Mouse (Mus musculus): ENCODE results near the gene Hlcs. TPM values are rescaled to one million over a fixed set of nuclear protein-coding genes. Genes with fewer than 3 reads are reported as not detected.

The Hlcs gene
- polyA plus RNA-seq, 1 experiment: 7.8 TPM

DNA sequence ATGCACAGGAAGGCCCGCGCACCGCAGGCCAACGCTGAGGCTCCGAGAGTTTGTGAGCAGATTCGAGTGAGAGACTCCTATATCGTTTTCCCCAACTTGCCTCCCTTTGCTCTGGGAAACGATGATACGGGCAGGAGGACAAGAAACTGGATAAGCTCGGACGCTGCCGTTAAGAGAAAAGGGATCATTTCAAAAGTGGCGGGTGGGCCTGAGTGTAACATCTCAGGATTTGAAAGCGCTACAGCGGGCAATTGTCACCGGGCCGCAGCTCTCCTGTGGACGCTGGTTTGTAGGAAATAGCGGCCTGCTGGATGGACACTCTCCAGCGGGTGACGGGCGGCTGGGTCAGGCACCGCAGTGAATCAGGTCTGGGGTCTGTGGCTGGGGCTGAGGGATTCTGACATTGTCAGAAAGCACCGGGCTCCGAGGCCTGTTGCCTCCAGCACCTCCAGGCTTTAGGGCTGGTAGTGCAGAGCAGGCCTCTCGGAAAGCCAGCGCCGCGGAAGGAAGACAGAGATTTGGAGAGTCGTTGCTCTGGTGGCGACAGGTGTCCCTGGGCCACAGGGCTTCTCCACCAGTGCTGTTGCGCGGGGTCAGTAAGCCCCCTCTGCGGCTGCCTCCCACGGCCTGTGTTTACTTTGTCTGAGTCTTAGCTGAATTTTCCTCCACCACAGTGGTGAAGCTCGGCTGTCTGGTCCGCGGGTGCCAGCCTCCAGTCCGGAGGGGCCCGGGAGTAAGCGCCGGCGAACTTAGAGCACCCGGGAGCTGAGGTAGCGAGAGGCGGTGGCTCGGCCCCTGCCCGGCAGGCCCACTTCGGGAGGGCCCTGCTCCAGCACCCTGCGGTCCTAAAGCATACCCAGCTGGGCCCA is 226.4 kb downstream of the Hlcs start:
- Histone ChIP-seq H3K4me1 (replicated peaks; ENCODE audit: control insufficient read depth, insufficient read depth, low read length) (peaks cover 6% of the 10 kb centered on the region), H3K27ac (ENCODE audit: control insufficient read depth, insufficient read depth, low read length) (no peak overlapping the region), H3K36me3 (ENCODE audit: control insufficient read depth, insufficient read depth, low read length) (no peaks in the 10 kb centered on the region), H3K4me3 (ENCODE audit: control insufficient read depth, insufficient read depth, low read length) (no peak overlapping the region), H3K27me3 (ENCODE audit: control insufficient read depth, insufficient read depth, low read length) (peaks cover 75% of the 10 kb centered on the region)
- TF ChIP-seq POLR2A (IDR thresholded peaks at IDR 0.05; ENCODE audit: control insufficient read depth, extremely low read depth, insufficient read depth, low read length, poor library complexity) (no peak), CTCF (IDR thresholded peaks at IDR 0.05; ENCODE audit: borderline replicate concordance, control insufficient read depth, extremely low read depth, insufficient read depth, low read length, poor library complexity) (no peak)
- 7% methylated on average over 50 of the region's 50 CpGs for WGBS
- no peak for DNase-seq

DNA sequence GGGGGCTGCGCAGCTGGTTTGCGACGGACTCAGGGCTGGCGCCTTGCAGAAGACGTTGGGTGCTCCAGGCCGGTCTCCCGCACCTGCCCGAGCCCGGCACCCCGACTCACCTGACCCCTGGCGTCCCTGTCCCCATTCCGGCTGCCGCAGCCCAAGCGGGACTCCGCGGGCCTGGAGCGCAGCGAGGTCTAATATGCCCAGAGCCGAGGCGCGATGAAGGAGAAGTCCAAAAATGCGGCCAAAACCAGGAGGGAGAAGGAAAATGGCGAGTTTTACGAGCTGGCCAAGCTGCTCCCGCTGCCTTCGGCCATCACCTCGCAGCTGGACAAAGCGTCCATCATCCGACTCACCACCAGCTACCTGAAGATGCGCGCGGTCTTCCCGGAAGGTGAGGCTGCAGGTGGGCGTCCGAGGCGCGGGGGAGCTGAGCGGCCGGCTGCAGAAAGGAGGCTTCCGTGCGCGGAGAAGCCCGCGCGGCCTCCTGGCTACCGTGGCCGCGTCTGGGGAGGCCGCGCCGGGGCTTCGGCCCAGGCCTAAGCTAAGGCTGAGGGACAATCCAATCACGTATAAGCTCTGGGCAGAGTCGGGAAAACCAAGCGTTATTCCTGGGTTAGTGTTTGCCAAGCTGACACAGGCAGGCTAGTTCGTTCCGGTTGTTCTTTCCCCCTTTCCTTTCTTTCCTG is 227.6 kb downstream of the Hlcs start:
- 4% methylated on average over 57 of the region's 57 CpGs for WGBS

GRCm38 (mm10) chr16:94084711-94085602 is 228.4 kb downstream of the Hlcs start, which contains the start of gene Sim2:
Sim2 (plus strand) TSS chr16:94084931.
- Histone ChIP-seq H3K27me3 (ENCODE audit: control insufficient read depth, insufficient read depth, low read length) (peaks cover 71% of the 10 kb centered on the region), H3K4me3 (ENCODE audit: control insufficient read depth, insufficient read depth, low read length) (no peak within 1 kb of the TSS), H3K4me1 (replicated peaks; ENCODE audit: control insufficient read depth, insufficient read depth, low read length) (peaks cover 6% of the 10 kb centered on the region), H3K36me3 (ENCODE audit: control insufficient read depth, insufficient read depth, low read length) (no peaks in the 10 kb centered on the region), H3K27ac (ENCODE audit: control insufficient read depth, insufficient read depth, low read length) (no peak within 1 kb of the TSS)
- TF ChIP-seq POLR2A (IDR thresholded peaks at IDR 0.05; ENCODE audit: control insufficient read depth, extremely low read depth, insufficient read depth, low read length, poor library complexity) (no peak), CTCF (IDR thresholded peaks at IDR 0.05; ENCODE audit: borderline replicate concordance, control insufficient read depth, extremely low read depth, insufficient read depth, low read length, poor library complexity) (no peak)
- WGBS: 2% methylated on average over 90 of the region's 96 CpGs
- DNase-seq: no peak

More for the DNA sequence above, 227.6 kb downstream of the Hlcs start:
- H3K4me3 ChIP-seq (ENCODE audit: control insufficient read depth, insufficient read depth, low read length): no peak overlapping the region
- H3K27me3 ChIP-seq (ENCODE audit: control insufficient read depth, insufficient read depth, low read length): peaks cover 69% of the 10 kb centered on the region
- no peak for DNase-seq
- H3K4me1 ChIP-seq (replicated peaks; ENCODE audit: control insufficient read depth, insufficient read depth, low read length): peaks cover 6% of the 10 kb centered on the region
- H3K36me3 ChIP-seq (ENCODE audit: control insufficient read depth, insufficient read depth, low read length): no peaks in the 10 kb centered on the region
- no peak overlapping the region for H3K27ac ChIP-seq (ENCODE audit: control insufficient read depth, insufficient read depth, low read length)
- TF ChIP-seq POLR2A (IDR thresholded peaks at IDR 0.05; ENCODE audit: control insufficient read depth, extremely low read depth, insufficient read depth, low read length, poor library complexity) (no peak), CTCF (IDR thresholded peaks at IDR 0.05; ENCODE audit: borderline replicate concordance, control insufficient read depth, extremely low read depth, insufficient read depth, low read length, poor library complexity) (no peak)

- DNase-seq: no peak
- no peak overlapping the region for H3K27ac ChIP-seq (ENCODE audit: control insufficient read depth, insufficient read depth, low read length)
- H3K36me3 ChIP-seq (ENCODE audit: control insufficient read depth, insufficient read depth, low read length): no peaks in the 10 kb centered on the region
- no peak overlapping the region for H3K4me3 ChIP-seq (ENCODE audit: control insufficient read depth, insufficient read depth, low read length)
- 6% methylated on average over 41 of the region's 41 CpGs for WGBS
- peaks cover 6% of the 10 kb centered on the region for H3K4me1 ChIP-seq (replicated peaks; ENCODE audit: control insufficient read depth, insufficient read depth, low read length)
- TF ChIP-seq POLR2A (IDR thresholded peaks at IDR 0.05; ENCODE audit: control insufficient read depth, extremely low read depth, insufficient read depth, low read length, poor library complexity) (no peak), CTCF (IDR thresholded peaks at IDR 0.05; ENCODE audit: borderline replicate concordance, control insufficient read depth, extremely low read depth, insufficient read depth, low read length, poor library complexity) (no peak)
- peaks cover 78% of the 10 kb centered on the region for H3K27me3 ChIP-seq (ENCODE audit: control insufficient read depth, insufficient read depth, low read length)
These were observed 229.4 kb downstream of the Hlcs start for GRCm38 (mm10) chr16:94083848-94084525.

DNA sequence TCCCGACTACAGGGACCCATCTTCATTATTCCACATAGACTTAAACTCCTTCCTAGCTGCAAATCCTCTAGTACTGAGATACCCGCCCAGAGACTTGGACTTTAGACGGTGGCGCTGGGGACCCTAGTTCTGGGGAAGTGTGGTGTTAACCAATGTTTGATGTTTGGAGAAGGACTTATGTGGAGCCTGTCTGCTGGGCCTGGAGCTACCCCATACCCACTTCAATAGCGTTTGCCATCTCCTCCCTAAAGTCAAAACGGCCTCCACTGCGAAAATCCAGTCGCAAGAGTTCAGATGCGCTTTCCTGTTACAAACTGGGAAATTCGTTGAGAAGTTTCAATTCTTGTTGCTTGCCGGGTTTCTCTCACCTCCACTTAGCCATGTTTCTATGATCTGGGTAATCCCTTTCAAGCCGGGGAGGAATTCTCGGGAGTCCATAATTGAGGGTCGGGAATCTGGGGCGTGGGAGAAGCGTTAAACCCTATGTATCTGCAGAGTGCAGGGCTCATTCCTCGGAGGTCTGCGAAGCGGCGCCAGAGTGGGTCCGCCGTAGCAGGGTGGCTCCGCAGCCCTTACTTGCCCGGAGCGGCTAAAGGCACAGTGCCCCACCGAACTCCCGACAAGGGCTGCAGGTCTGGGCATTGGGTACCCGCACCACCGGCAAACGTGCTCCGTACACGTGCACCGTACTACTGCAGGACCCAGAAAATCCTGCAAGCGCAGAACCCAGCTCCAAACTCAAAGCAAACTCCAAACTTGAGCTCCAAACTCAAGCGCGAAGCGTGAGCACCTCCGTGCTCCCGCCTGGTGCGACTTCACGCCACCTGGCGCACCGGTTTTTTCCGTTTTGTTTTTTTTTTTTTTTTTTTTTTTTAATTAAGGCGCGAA is 230.2 kb downstream of the Hlcs start:
- no peak for DNase-seq
- Histone ChIP-seq H3K27ac (ENCODE audit: control insufficient read depth, insufficient read depth, low read length) (no peak overlapping the region), H3K36me3 (ENCODE audit: control insufficient read depth, insufficient read depth, low read length) (no peaks in the 10 kb centered on the region), H3K4me1 (replicated peaks; ENCODE audit: control insufficient read depth, insufficient read depth, low read length) (peaks cover 6% of the 10 kb centered on the region), H3K27me3 (ENCODE audit: control insufficient read depth, insufficient read depth, low read length) (peaks cover 74% of the 10 kb centered on the region), H3K4me3 (ENCODE audit: control insufficient read depth, insufficient read depth, low read length) (no peak overlapping the region)
- TF ChIP-seq POLR2A (IDR thresholded peaks at IDR 0.05; ENCODE audit: control insufficient read depth, extremely low read depth, insufficient read depth, low read length, poor library complexity): no peak
- WGBS: 8% methylated on average over 46 of the region's 46 CpGs

All from thymus, adult 2 months (tissue).